Mouse (Mus musculus): ENCODE measurements around the gene Grb10.
A peak's percentile ranks its signal among the peaks of the same experiment; 100 is the strongest.

DNA sequence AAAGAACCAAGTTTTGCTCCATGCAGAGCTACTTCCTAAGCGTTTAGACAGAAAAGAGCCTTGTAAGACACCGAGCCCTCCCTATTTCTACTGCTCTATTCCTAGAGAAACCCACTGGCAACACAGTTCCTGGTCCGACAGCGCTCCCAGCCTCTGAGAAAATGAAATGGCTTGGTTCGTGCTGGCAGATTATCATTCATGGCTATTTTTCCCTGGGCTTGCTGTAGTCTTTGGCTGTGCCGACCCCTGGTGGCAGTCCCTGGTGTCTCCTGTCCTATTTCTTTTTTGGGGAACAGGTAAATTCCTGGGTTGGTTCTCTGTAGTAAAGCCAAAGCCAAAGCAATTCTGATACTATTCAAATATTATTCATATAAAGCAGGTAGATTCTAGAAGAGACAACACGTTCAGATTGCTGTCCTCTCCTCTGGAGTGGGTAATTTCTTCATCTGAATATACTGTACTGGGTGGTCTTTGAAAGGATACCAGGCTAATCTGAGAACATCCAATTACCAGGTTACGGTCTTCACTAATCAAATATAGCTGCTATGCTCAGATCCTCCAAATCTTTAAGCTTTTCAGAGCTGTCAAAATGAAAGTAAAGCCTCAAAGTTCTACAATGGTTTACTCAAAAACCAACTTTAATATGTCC, 65.0 kb downstream of the Grb10 start:
- TF ChIP-seq CTCF (IDR thresholded peaks at IDR 0.05; ENCODE audit: extremely low read depth, insufficient read depth, low read length) (peak; percentile 61), POLR2A (IDR thresholded peaks at IDR 0.05; ENCODE audit: extremely low read depth, insufficient read depth, low read length) (no peak)

Measured in cortical plate, adult 2 months (tissue).